Mouse (Mus musculus) C2C12 (cell line): ENCODE measurements around the gene Cavin2.

Experiments used
- CEBPB ChIP-seq: IDR thresholded peaks from one replicate; pipeline ENCODE4 v1.6.1; 2011; ENCODE audit warnings: low read depth, mild to moderate bottlenecking, control low read depth, moderate library complexity
- CTCF ChIP-seq: IDR thresholded peaks from one replicate; pipeline ENCODE4 v1.5.1; 2011; ENCODE audit not compliant: control insufficient read depth, insufficient read depth, insufficient read length

DNA sequence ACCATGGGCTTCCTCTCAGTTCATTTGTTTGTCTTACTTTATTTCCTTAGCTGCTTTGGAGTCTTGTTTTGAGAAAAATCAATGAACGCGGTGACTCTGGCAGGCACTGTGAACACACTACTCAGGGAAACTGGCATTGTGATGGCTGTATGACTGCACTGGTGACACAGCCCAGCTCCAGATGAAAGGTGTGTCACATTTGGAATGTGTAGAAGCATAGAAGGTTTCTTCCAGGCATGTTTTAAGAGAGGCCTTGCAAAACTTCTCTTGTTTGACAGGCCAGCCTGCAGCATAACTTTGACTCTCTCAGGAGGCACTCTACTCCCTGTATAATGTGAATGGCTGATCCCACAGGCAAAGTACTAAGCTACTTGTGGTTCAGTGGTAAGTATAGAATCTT is 20.7 kb upstream of the Cavin2 start:
- TF ChIP-seq CTCF: no peak
- no peak for TF ChIP-seq CEBPB
